Mouse (Mus musculus): ENCODE measurements around the gene 4930519P11Rik. TPM values are rescaled to one million over a fixed set of nuclear protein-coding genes. Genes with fewer than 3 reads are reported as not detected.

The 4930519P11Rik gene
- polyA plus RNA-seq, 2 experiments: 0.16 TPM; not detected in 1

DNA sequence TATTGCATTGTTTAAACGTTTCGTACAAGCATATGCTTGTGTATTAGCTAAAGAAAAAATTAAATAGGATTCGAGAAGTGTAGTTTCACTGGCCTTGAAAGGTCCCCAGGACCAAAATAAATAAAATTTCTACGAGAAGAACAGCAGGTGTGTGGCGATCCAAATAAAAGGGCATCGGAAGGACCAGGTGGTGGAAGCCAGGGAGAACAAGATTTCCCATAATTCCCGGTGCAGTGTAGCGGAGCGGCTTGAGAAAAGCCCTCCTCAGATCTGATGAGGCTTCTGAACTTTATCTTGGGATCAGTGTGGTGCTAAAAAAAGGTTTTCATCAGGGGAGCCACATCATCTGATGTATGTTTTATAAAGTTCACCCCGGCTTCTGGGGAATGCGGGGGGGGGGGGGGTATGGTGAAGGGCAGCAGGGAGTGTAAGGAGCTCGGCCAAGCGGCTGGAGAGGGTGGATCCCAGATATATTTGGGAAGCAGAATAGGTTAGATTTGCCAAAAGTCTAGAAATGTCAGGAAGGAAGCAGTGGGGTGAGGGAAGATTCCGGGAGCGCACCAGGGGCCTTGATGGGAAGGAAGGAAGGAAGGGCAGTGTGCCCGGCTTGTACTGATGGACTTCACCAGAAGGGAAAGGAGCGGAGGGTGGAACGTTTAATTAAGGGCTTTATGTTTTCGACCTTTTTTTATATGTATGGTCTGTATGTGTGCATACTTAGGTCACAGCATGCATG, 1.8 kb upstream of the 4930519P11Rik start:
- H3K4me3 ChIP-seq (replicated peaks; ENCODE audit: low read length): no peak overlapping the region
- no peaks in the 10 kb centered on the region for H3K9me3 ChIP-seq (ENCODE audit: control insufficient read depth, low read length)
- no peak for ATAC-seq (ENCODE audit: low FRiP score, low read depth)
- H3K27me3 ChIP-seq (ENCODE audit: control insufficient read depth, insufficient read depth, low read length): no peaks in the 10 kb centered on the region
- no peak overlapping the region for H3K9ac ChIP-seq (ENCODE audit: low read depth, low read length, severe bottlenecking)
- no peak overlapping the region for H3K27ac ChIP-seq (replicated peaks; ENCODE audit: low read depth, low read length)
- peaks cover 6% of the 10 kb centered on the region for H3K4me1 ChIP-seq (ENCODE audit: control insufficient read depth, insufficient read depth, low read length)
- WGBS: 70% methylated on average over 19 of the region's 19 CpGs
- peak overlapping the region; percentile 10; the same call in 1 of the 2 replicates for H3K4me2 ChIP-seq (replicated peaks; ENCODE audit: low read depth, low read length, severe bottlenecking)
- H3K36me3 ChIP-seq (ENCODE audit: control insufficient read depth, insufficient read depth, low read length): no peaks in the 10 kb centered on the region
- no peak for TF ChIP-seq POLR2A (IDR thresholded peaks at IDR 0.05; ENCODE audit: borderline replicate concordance, extremely low read depth, insufficient read depth, insufficient read length)
- DNase-seq (ENCODE audit: low spot score): no peak

DNA sequence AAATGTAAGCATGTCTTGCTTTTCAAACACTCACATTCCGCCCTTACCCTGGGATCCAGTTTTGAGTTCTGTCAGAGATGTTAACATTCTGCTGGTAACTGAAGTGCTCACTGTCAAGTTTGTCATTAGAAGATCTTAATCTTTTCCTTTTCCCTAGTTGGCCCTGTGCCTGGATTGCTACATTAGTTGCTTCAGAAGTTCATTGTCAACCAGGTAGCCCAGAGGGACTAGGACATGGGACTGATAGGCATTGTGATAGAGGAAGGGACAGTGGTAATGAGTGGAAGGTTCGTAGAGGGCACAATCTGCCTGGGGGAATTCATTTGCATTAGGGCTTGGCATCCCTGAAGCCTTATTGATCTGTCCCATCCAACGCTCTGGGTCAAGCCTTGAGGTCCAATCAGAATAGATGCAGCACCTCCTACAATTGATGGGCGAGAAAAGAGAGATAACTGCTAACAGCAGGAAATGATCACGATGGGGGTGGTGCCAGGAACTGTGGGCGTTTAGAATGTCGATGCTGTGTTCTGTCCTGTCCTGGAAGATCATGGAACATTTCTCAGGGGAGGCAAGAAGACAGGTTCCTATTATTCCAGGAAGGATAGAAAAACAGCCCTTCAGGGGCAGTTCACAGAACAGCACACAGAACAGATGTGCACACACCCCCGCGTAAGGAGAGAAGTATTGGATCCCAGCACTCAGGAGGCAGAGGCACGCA, 4.0 kb downstream of the 4930519P11Rik start:
- no peak for ATAC-seq (ENCODE audit: low FRiP score, low read depth)
- Histone ChIP-seq H3K36me3 (ENCODE audit: control insufficient read depth, insufficient read depth, low read length) (no peaks in the 10 kb centered on the region), H3K9me3 (ENCODE audit: control insufficient read depth, low read length) (no peaks in the 10 kb centered on the region), H3K27me3 (ENCODE audit: control insufficient read depth, insufficient read depth, low read length) (no peaks in the 10 kb centered on the region), H3K4me1 (ENCODE audit: control insufficient read depth, insufficient read depth, low read length) (peaks cover 6% of the 10 kb centered on the region), H3K4me3 (replicated peaks; ENCODE audit: low read length) (no peak overlapping the region), H3K9ac (ENCODE audit: low read depth, low read length, severe bottlenecking) (no peak overlapping the region), H3K27ac (replicated peaks; ENCODE audit: low read depth, low read length) (no peak overlapping the region), H3K4me2 (replicated peaks; ENCODE audit: low read depth, low read length, severe bottlenecking) (no peak overlapping the region)
- TF ChIP-seq POLR2A (IDR thresholded peaks at IDR 0.05; ENCODE audit: borderline replicate concordance, extremely low read depth, insufficient read depth, insufficient read length): no peak
- no peak for DNase-seq (ENCODE audit: low spot score)
- 60% methylated on average over 10 of the region's 10 CpGs for WGBS

DNA sequence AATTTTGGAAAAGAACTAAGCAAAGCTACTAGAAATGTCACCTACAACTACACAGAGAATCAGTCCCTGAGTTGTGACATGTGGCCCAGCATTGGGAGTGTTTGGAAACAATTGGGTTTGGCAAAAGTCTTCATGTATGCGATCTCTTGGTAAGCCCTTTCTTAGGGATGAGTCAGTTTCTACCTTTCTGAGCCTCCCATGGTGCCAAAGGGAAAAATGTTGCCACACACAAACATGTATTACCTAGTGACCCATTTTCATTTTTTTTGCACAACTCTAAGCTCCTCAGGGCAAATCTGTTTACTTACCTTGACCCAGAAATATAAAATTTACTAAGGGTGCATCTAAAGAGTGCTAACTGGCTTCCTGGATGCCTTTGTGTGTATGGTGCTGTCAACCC, 6.3 kb downstream of the 4930519P11Rik start:
- peaks cover 6% of the 10 kb centered on the region; the same call in 1 of the 2 replicates for H3K4me1 ChIP-seq (ENCODE audit: control insufficient read depth, insufficient read depth, low read length)
- no peak overlapping the region for H3K4me3 ChIP-seq (replicated peaks; ENCODE audit: low read length)
- H3K4me2 ChIP-seq (replicated peaks; ENCODE audit: low read depth, low read length, severe bottlenecking): no peak overlapping the region
- ATAC-seq (ENCODE audit: low FRiP score, low read depth) (no peak), DNase-seq (ENCODE audit: low spot score) (no peak)
- H3K9ac ChIP-seq (ENCODE audit: low read depth, low read length, severe bottlenecking): no peak overlapping the region
- no peaks in the 10 kb centered on the region for H3K9me3 ChIP-seq (ENCODE audit: control insufficient read depth, low read length)
- no peak for TF ChIP-seq POLR2A (IDR thresholded peaks at IDR 0.05; ENCODE audit: borderline replicate concordance, extremely low read depth, insufficient read depth, insufficient read length)
- H3K27ac ChIP-seq (replicated peaks; ENCODE audit: low read depth, low read length): no peak overlapping the region
- no peaks in the 10 kb centered on the region for H3K36me3 ChIP-seq (ENCODE audit: control insufficient read depth, insufficient read depth, low read length)
- no peaks in the 10 kb centered on the region for H3K27me3 ChIP-seq (ENCODE audit: control insufficient read depth, insufficient read depth, low read length)
- 80% methylated on average over 1 of the region's 1 CpGs for WGBS

DNA sequence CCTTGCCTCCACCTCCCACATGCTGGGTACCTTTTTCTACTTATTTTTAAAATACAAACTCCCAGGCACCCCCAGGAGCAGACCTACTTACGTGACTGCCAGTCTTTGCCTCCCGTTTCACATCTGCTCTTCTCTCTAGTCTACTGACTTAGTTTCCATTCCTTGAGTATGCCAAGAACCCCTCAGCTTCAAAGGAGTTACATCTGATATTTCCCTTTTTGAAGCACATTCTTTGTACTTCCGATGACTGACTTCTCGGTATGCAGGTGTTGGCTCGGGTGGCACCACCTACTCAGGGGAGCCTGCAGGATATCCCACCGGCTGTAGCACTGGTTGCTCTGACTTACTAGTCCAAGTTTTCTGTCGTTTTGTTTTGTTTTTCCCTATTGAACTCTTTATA, 9.1 kb downstream of the 4930519P11Rik start:
- H3K9ac ChIP-seq (ENCODE audit: low read depth, low read length, severe bottlenecking): no peak overlapping the region
- H3K27me3 ChIP-seq (ENCODE audit: control insufficient read depth, insufficient read depth, low read length): no peaks in the 10 kb centered on the region
- TF ChIP-seq POLR2A (IDR thresholded peaks at IDR 0.05; ENCODE audit: borderline replicate concordance, extremely low read depth, insufficient read depth, insufficient read length): no peak
- H3K36me3 ChIP-seq (ENCODE audit: control insufficient read depth, insufficient read depth, low read length): no peaks in the 10 kb centered on the region
- DNase-seq (ENCODE audit: low spot score): no peak
- ATAC-seq (ENCODE audit: low FRiP score, low read depth): no peak
- H3K9me3 ChIP-seq (ENCODE audit: control insufficient read depth, low read length): no peaks in the 10 kb centered on the region
- peak overlapping the region; percentile 77 for H3K4me2 ChIP-seq (replicated peaks; ENCODE audit: low read depth, low read length, severe bottlenecking)
- WGBS: 40% methylated on average over 7 of the region's 7 CpGs
- peak overlapping the region; percentile 76 for H3K4me3 ChIP-seq (replicated peaks; ENCODE audit: low read length)
- no peak overlapping the region for H3K27ac ChIP-seq (replicated peaks; ENCODE audit: low read depth, low read length)
- H3K4me1 ChIP-seq (ENCODE audit: control insufficient read depth, insufficient read depth, low read length): peaks cover 6% of the 10 kb centered on the region; the same call in 1 of the 2 replicates

DNA sequence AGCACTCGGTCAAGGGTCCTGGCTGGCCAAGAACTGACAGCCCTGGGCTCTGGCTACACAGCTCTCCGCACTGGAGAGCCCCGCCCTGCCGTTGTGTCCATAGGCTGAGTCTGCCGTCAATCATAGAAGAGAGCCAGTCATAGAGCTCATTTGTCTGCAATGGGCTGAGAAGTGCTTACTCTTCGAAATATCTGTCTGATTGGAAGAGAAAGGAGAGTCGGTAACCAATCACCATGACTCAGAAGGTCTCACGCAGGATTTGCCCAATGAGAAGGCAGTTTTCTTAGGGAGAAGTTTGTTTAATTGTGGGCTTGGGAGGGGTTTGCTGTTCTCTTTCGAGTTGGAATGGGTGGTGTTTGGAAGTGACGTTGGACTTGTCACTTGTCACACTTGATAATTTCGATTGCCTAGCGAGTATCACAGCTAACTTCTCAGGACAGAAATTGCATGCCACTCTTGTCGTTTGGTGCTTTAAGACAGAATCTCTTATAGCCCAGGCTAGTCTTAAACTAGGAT, 9.5 kb downstream of the 4930519P11Rik start, which contains the start of gene Pxmp4:
Gene Pxmp4, minus strand, starts transcription at position 71 of the 516 bp plus-strand sequence.
- Histone ChIP-seq H3K27me3 (ENCODE audit: control insufficient read depth, insufficient read depth, low read length) (no peaks in the 10 kb centered on the region), H3K4me3 (replicated peaks; ENCODE audit: low read length) (peak within 1 kb of the TSS; percentile 76), H3K9ac (ENCODE audit: low read depth, low read length, severe bottlenecking) (peak within 1 kb of the TSS; percentile 77), H3K36me3 (ENCODE audit: control insufficient read depth, insufficient read depth, low read length) (no peaks in the 10 kb centered on the region), H3K27ac (replicated peaks; ENCODE audit: low read depth, low read length) (no peak within 1 kb of the TSS), H3K4me1 (ENCODE audit: control insufficient read depth, insufficient read depth, low read length) (peaks cover 6% of the 10 kb centered on the region; the same call in 1 of the 2 replicates), H3K4me2 (replicated peaks; ENCODE audit: low read depth, low read length, severe bottlenecking) (peak within 1 kb of the TSS; percentile 77), H3K9me3 (ENCODE audit: control insufficient read depth, low read length) (no peaks in the 10 kb centered on the region)
- 0% methylated on average over 12 of the region's 13 CpGs for WGBS
- DNase-seq (ENCODE audit: low spot score): peak; percentile 98
- 0 out of 2 replicates have a peak, but pooled peaks have one; percentile 36 for TF ChIP-seq POLR2A (IDR thresholded peaks at IDR 0.05; ENCODE audit: borderline replicate concordance, extremely low read depth, insufficient read depth, insufficient read length)
- ATAC-seq (ENCODE audit: low FRiP score, low read depth): peak; percentile 100

Data from limb, embryonic 14.5 days (tissue).